Mouse (Mus musculus): ENCODE data around the gene Creb3. TPM values are rescaled to one million over a fixed set of nuclear protein-coding genes. Genes with fewer than 3 reads are reported as not detected.

Creb3 gene
- total and polyA plus RNA-seq, 2 experiments from 2014 or later: 50.4 to 85.2 TPM

GRCm38 (mm10) chr4:43612534-43612933 is 50.4 kb downstream of the Creb3 start:
- WGBS: 75% methylated on average over 10 of the region's 10 CpGs
- ATAC-seq (ENCODE audit: low FRiP score): no peak
- Histone ChIP-seq H3K9ac (replicated peaks; ENCODE audit: low read length, poor library complexity, severe bottlenecking) (no peak overlapping the region), H3K4me3 (ENCODE audit: low read depth, low read length) (no peak overlapping the region), H3K27ac (ENCODE audit: low read depth, low read length) (no peak overlapping the region), H3K27me3 (ENCODE audit: insufficient read depth, low read length) (no peaks in the 10 kb centered on the region), H3K4me2 (ENCODE audit: low read depth, low read length, poor library complexity, severe bottlenecking) (no peak overlapping the region), H3K4me1 (ENCODE audit: insufficient read depth, low read length) (no peaks in the 10 kb centered on the region), H3K36me3 (ENCODE audit: insufficient read depth, low read length) (no peaks in the 10 kb centered on the region), H3K9me3 (ENCODE audit: low read length) (no peaks in the 10 kb centered on the region)
- no peak for DNase-seq (ENCODE audit: low spot score)
- no peak for TF ChIP-seq CTCF (IDR thresholded peaks at IDR 0.05)

- H3K27ac ChIP-seq (ENCODE audit: low read depth, low read length): no peak overlapping the region
- H3K4me2 ChIP-seq (ENCODE audit: low read depth, low read length, poor library complexity, severe bottlenecking): no peak overlapping the region
- H3K9ac ChIP-seq (replicated peaks; ENCODE audit: low read length, poor library complexity, severe bottlenecking): no peak overlapping the region
- TF ChIP-seq CTCF (IDR thresholded peaks at IDR 0.05): no peak
- H3K27me3 ChIP-seq (ENCODE audit: insufficient read depth, low read length): no peaks in the 10 kb centered on the region
- no peak overlapping the region for H3K4me3 ChIP-seq (ENCODE audit: low read depth, low read length)
- H3K36me3 ChIP-seq (ENCODE audit: insufficient read depth, low read length): no peaks in the 10 kb centered on the region
- DNase-seq (ENCODE audit: low spot score) (no peak), ATAC-seq (ENCODE audit: low FRiP score) (no peak)
- WGBS: 72% methylated on average over 3 of the region's 3 CpGs
- H3K9me3 ChIP-seq (ENCODE audit: low read length): no peaks in the 10 kb centered on the region
- no peaks in the 10 kb centered on the region for H3K4me1 ChIP-seq (ENCODE audit: insufficient read depth, low read length)
Measured at GRCm38 (mm10) chr4:43613060-43613730, 51.1 kb downstream of the Creb3 start.

Other genes with a start within 250 kb of the Creb3 start
- 156 and 200 TPM in 2 replicates for gene Rusc2, start 180.4 kb upstream of the Creb3 start, total RNA-seq (2014; rRNA removed)
- 77.7 and 78.9 TPM in 2 replicates for gene Rusc2, start 180.4 kb upstream of the Creb3 start, polyA plus RNA-seq (2015; fragmentation: Nextera tagmentation; extraction: Ambion mirVana)
- 1.7 and 2.8 TPM in 2 replicates for gene Fam166b, start 133.2 kb upstream of the Creb3 start, total RNA-seq (2014; rRNA removed)
- 1.6 and 2.2 TPM in 2 replicates for gene Fam166b, start 133.2 kb upstream of the Creb3 start, polyA plus RNA-seq (2015; fragmentation: Nextera tagmentation; extraction: Ambion mirVana)
- gene Tesk1, start 120.4 kb upstream of the Creb3 start, total RNA-seq (2014; rRNA removed): 141 and 184 TPM in 2 replicates
- gene Tesk1, start 120.4 kb upstream of the Creb3 start, polyA plus RNA-seq (2015; fragmentation: Nextera tagmentation; extraction: Ambion mirVana): 17.2 and 18.9 TPM in 2 replicates
- not detected in 2 replicates for gene Cd72, start 107.7 kb upstream of the Creb3 start, total RNA-seq (2014; rRNA removed)
- gene Cd72, start 107.7 kb upstream of the Creb3 start, polyA plus RNA-seq (2015; fragmentation: Nextera tagmentation; extraction: Ambion mirVana): 5.2 and 5.4 TPM in 2 replicates
- not detected in 2 replicates for gene Sit1, start 78.6 kb upstream of the Creb3 start, total RNA-seq (2014; rRNA removed)
- gene Sit1, start 78.6 kb upstream of the Creb3 start, polyA plus RNA-seq (2015; fragmentation: Nextera tagmentation; extraction: Ambion mirVana): not detected in 2 replicates
- gene Ccdc107, start 69.4 kb upstream of the Creb3 start, total RNA-seq (2014; rRNA removed): 74.0 and 77.4 TPM in 2 replicates
- 107 and 120 TPM in 2 replicates for gene Ccdc107, start 69.4 kb upstream of the Creb3 start, polyA plus RNA-seq (2015; fragmentation: Nextera tagmentation; extraction: Ambion mirVana)
- gene Arhgef39, start 62.6 kb upstream of the Creb3 start, total RNA-seq (2014; rRNA removed): 1.3 and 16.1 TPM in 2 replicates
- gene Arhgef39, start 62.6 kb upstream of the Creb3 start, polyA plus RNA-seq (2015; fragmentation: Nextera tagmentation; extraction: Ambion mirVana): 2.3 and 2.8 TPM in 2 replicates
- gene Car9, start 55.4 kb upstream of the Creb3 start, total RNA-seq (2014; rRNA removed): 0.05 and 0.52 TPM in 2 replicates
- 0.69 and 1.1 TPM in 2 replicates for gene Car9, start 55.4 kb upstream of the Creb3 start, polyA plus RNA-seq (2015; fragmentation: Nextera tagmentation; extraction: Ambion mirVana)
- 1.5 and 3.1 TPM in 2 replicates for gene Tpm2, start 38.6 kb upstream of the Creb3 start, total RNA-seq (2014; rRNA removed)
- 6.2 and 6.6 TPM in 2 replicates for gene Tpm2, start 38.6 kb upstream of the Creb3 start, polyA plus RNA-seq (2015; fragmentation: Nextera tagmentation; extraction: Ambion mirVana)
- 41.3 and 44.4 TPM in 2 replicates for gene Tln1, start 359 bp downstream of the Creb3 start, total RNA-seq (2014; rRNA removed)
- gene Tln1, start 359 bp downstream of the Creb3 start, polyA plus RNA-seq (2015; fragmentation: Nextera tagmentation; extraction: Ambion mirVana): 72.4 and 75.7 TPM in 2 replicates
- 20.6 and 22.6 TPM in 2 replicates for gene Rgp1, start 16.4 kb downstream of the Creb3 start, total RNA-seq (2014; rRNA removed)
- 12.3 and 12.4 TPM in 2 replicates for gene Rgp1, start 16.4 kb downstream of the Creb3 start, polyA plus RNA-seq (2015; fragmentation: Nextera tagmentation; extraction: Ambion mirVana)
- gene Gba2, start 16.5 kb downstream of the Creb3 start, total RNA-seq (2014; rRNA removed): 29.3 and 56.4 TPM in 2 replicates
- 47.5 and 50.6 TPM in 2 replicates for gene Gba2, start 16.5 kb downstream of the Creb3 start, polyA plus RNA-seq (2015; fragmentation: Nextera tagmentation; extraction: Ambion mirVana)
- gene Msmp, start 22.2 kb downstream of the Creb3 start, total RNA-seq (2014; rRNA removed): not detected in 2 replicates
- 1.4 and 2.5 TPM in 2 replicates for gene Msmp, start 22.2 kb downstream of the Creb3 start, polyA plus RNA-seq (2015; fragmentation: Nextera tagmentation; extraction: Ambion mirVana)
- gene Npr2, start 69.6 kb downstream of the Creb3 start, total RNA-seq (2014; rRNA removed): 28.2 and 30.5 TPM in 2 replicates
- gene Npr2, start 69.6 kb downstream of the Creb3 start, polyA plus RNA-seq (2015; fragmentation: Nextera tagmentation; extraction: Ambion mirVana): 8.1 and 8.6 TPM in 2 replicates
- 9.3 and 10.2 TPM in 2 replicates for gene Spag8, start 91.3 kb downstream of the Creb3 start, total RNA-seq (2014; rRNA removed)
- 7.3 and 8.5 TPM in 2 replicates for gene Spag8, start 91.3 kb downstream of the Creb3 start, polyA plus RNA-seq (2015; fragmentation: Nextera tagmentation; extraction: Ambion mirVana)
- gene Hint2, start 94.1 kb downstream of the Creb3 start, total RNA-seq (2014; rRNA removed): 51.6 and 60.7 TPM in 2 replicates
- 80.1 and 83.1 TPM in 2 replicates for gene Hint2, start 94.1 kb downstream of the Creb3 start, polyA plus RNA-seq (2015; fragmentation: Nextera tagmentation; extraction: Ambion mirVana)
- gene Tmem8b, start 106.6 kb downstream of the Creb3 start, total RNA-seq (2014; rRNA removed): 28.7 and 30.0 TPM in 2 replicates
- gene Tmem8b, start 106.6 kb downstream of the Creb3 start, polyA plus RNA-seq (2015; fragmentation: Nextera tagmentation; extraction: Ambion mirVana): 9.3 and 13.7 TPM in 2 replicates
- gene Fam221b, start 106.8 kb downstream of the Creb3 start, total RNA-seq (2014; rRNA removed): 0.09 TPM in 1 of 2 replicates, not detected in the other
- 1.4 and 1.5 TPM in 2 replicates for gene Fam221b, start 106.8 kb downstream of the Creb3 start, polyA plus RNA-seq (2015; fragmentation: Nextera tagmentation; extraction: Ambion mirVana)
- 0.09 TPM in 1 of 2 replicates, not detected in the other for gene Olfr70, start 138.5 kb downstream of the Creb3 start, total RNA-seq (2014; rRNA removed)
- gene Olfr70, start 138.5 kb downstream of the Creb3 start, polyA plus RNA-seq (2015; fragmentation: Nextera tagmentation; extraction: Ambion mirVana): not detected in 2 replicates
- gene Olfr71, start 147.9 kb downstream of the Creb3 start, total RNA-seq (2014; rRNA removed): not detected in 2 replicates
- gene Olfr71, start 147.9 kb downstream of the Creb3 start, polyA plus RNA-seq (2015; fragmentation: Nextera tagmentation; extraction: Ambion mirVana): not detected in 2 replicates
- gene Hrct1, start 164.9 kb downstream of the Creb3 start, total RNA-seq (2014; rRNA removed): 1.1 TPM in 2 replicates
- 0.72 and 1.1 TPM in 2 replicates for gene Hrct1, start 164.9 kb downstream of the Creb3 start, polyA plus RNA-seq (2015; fragmentation: Nextera tagmentation; extraction: Ambion mirVana)
- gene Spaar, start 167.7 kb downstream of the Creb3 start, total RNA-seq (2014; rRNA removed): not detected in 2 replicates
- gene Spaar, start 167.7 kb downstream of the Creb3 start, polyA plus RNA-seq (2015; fragmentation: Nextera tagmentation; extraction: Ambion mirVana): 0.07 and 0.28 TPM in 2 replicates
- not detected in 2 replicates for gene Olfr159, start 208.7 kb downstream of the Creb3 start, total RNA-seq (2014; rRNA removed)
- gene Olfr159, start 208.7 kb downstream of the Creb3 start, polyA plus RNA-seq (2015; fragmentation: Nextera tagmentation; extraction: Ambion mirVana): not detected in 2 replicates

Measured in midbrain, postnatal 0 days (tissue).